Mouse (Mus musculus) C2C12 (cell line): ENCODE results near the gene Tmem121b. TPM values are rescaled to one million over a fixed set of nuclear protein-coding genes. Genes with fewer than 3 reads are reported as not detected.

ENCODE experiments used
- H3K27me3 ChIP-seq: one replicate; pipeline ENCODE4 v1.6.1; 2011; ENCODE audit not compliant: control insufficient read depth, insufficient read depth, insufficient read length
- H3K36me3 ChIP-seq: one replicate; pipeline ENCODE4 v1.6.1; 2011; ENCODE audit not compliant: control insufficient read depth, insufficient read depth
- H3K4me3 ChIP-seq: one replicate; pipeline ENCODE4 v1.5.1; 2011; ENCODE audit warnings: mild to moderate bottlenecking, control low read depth; ENCODE audit not compliant: poor library complexity, insufficient read depth, severe bottlenecking
- H3K79me2 ChIP-seq: one replicate; pipeline ENCODE4 v1.6.1; 2011; ENCODE audit not compliant: control insufficient read depth, insufficient read depth
- H3K79me3 ChIP-seq: one replicate; pipeline ENCODE4 v1.6.1; 2011; ENCODE audit warnings: low read depth, control low read depth
- H3ac ChIP-seq: one replicate; pipeline ENCODE3; 2011; ENCODE audit warnings: low read depth; ENCODE audit not compliant: control insufficient read depth, insufficient read length
- CEBPB ChIP-seq: IDR thresholded peaks from one replicate; pipeline ENCODE4 v1.6.1; 2011; ENCODE audit warnings: low read depth, mild to moderate bottlenecking, control low read depth, moderate library complexity
- CTCF ChIP-seq: IDR thresholded peaks from one replicate; pipeline ENCODE4 v1.5.1; 2011; ENCODE audit not compliant: control insufficient read depth, insufficient read depth, insufficient read length
- FOSL1 ChIP-seq: IDR thresholded peaks from one replicate; pipeline ENCODE4 v1.8.0; 2011; ENCODE audit warnings: mild to moderate bottlenecking, low read length; ENCODE audit not compliant: poor library complexity, insufficient read depth, severe bottlenecking
- MAX ChIP-seq: IDR thresholded peaks from one replicate; pipeline ENCODE4 v1.6.1; 2011; ENCODE audit warnings: mild to moderate bottlenecking, control low read depth
- MYOD1 ChIP-seq: IDR thresholded peaks from one replicate; pipeline ENCODE4 v1.6.1; 2011; ENCODE audit warnings: low read depth; ENCODE audit not compliant: control insufficient read depth, insufficient read length
- MYOG ChIP-seq: IDR thresholded peaks from one replicate; pipeline ENCODE4 v1.6.1; 2011; ENCODE audit not compliant: control insufficient read depth, insufficient read length; ENCODE audit errors: extremely low read depth
- USF1 ChIP-seq: IDR thresholded peaks from one replicate; pipeline ENCODE4 v1.6.1; 2011; ENCODE audit warnings: low read depth, mild to moderate bottlenecking, control low read depth, moderate library complexity
- polyA plus RNA-seq: library from polyadenylated mRNA; unstranded; fragments of >200 nt; fragmentation: generic; extraction: Trizol; gene quantifications from one replicate; pipeline ENCODE4 v1.2.1, GENCODE M21; 2012; ENCODE audit warnings: missing spikeins

The Tmem121b gene
- polyA plus RNA-seq, 1 experiment: 0.02 TPM

- TF ChIP-seq FOSL1: no peak
- peaks cover 72% of the 10 kb centered on the region for H3K79me2 ChIP-seq
- H3ac ChIP-seq: no peak overlapping the region
- H3K4me3 ChIP-seq: no peak overlapping the region
- peaks cover 31% of the 10 kb centered on the region for H3K36me3 ChIP-seq
- peaks cover 49% of the 10 kb centered on the region for H3K79me3 ChIP-seq
- H3K27me3 ChIP-seq: no peaks in the 10 kb centered on the region
These were observed 21.0 kb downstream of the Tmem121b start for GRCm38 (mm10) chr6:120472455-120473140.

GRCm38 (mm10) chr6:120471991-120472441 lies 21.6 kb downstream of the Tmem121b start:
- Histone ChIP-seq H3K36me3 (peaks cover 25% of the 10 kb centered on the region), H3K4me3 (no peak overlapping the region)
- TF ChIP-seq MAX (no peak), CTCF (no peak), MYOD1 (no peak), MYOG (no peak)

GRCm38 (mm10) chr6:120470666-120471065 lies 22.9 kb downstream of the Tmem121b start:
- H3ac ChIP-seq: peak overlapping the region; percentile 48
- peaks cover 91% of the 10 kb centered on the region for H3K79me2 ChIP-seq
- no peaks in the 10 kb centered on the region for H3K27me3 ChIP-seq
- H3K4me3 ChIP-seq: no peak overlapping the region
- peaks cover 66% of the 10 kb centered on the region for H3K79me3 ChIP-seq
- TF ChIP-seq CTCF (no peak), MAX (no peak), USF1 (no peak), FOSL1 (peak; percentile 87), MYOD1 (peak; percentile 3), CEBPB (peak; percentile 72), MYOG (no peak)
- peaks cover 22% of the 10 kb centered on the region for H3K36me3 ChIP-seq

More at GRCm38 (mm10) chr6:120471991-120472441, 21.6 kb downstream of the Tmem121b start:
- H3ac ChIP-seq: no peak overlapping the region
- no peaks in the 10 kb centered on the region for H3K27me3 ChIP-seq
- peaks cover 54% of the 10 kb centered on the region for H3K79me3 ChIP-seq
- H3K79me2 ChIP-seq: peaks cover 78% of the 10 kb centered on the region

- Histone ChIP-seq H3ac (no peak overlapping the region), H3K79me2 (peaks cover 100% of the 10 kb centered on the region), H3K4me3 (no peak overlapping the region), H3K79me3 (peaks cover 75% of the 10 kb centered on the region), H3K36me3 (peaks cover 13% of the 10 kb centered on the region), H3K27me3 (no peaks in the 10 kb centered on the region)
- TF ChIP-seq CEBPB (no peak), USF1 (no peak), MYOD1 (no peak), MAX (no peak), MYOG (no peak), CTCF (no peak), FOSL1 (no peak)
These were observed 23.8 kb downstream of the Tmem121b start for GRCm38 (mm10) chr6:120469770-120470169.

GRCm38 (mm10) chr6:120469268-120469667 lies 24.3 kb downstream of the Tmem121b start:
- no peak overlapping the region for H3K4me3 ChIP-seq
- no peaks in the 10 kb centered on the region for H3K27me3 ChIP-seq
- H3K36me3 ChIP-seq: peaks cover 8% of the 10 kb centered on the region
- peaks cover 80% of the 10 kb centered on the region for H3K79me3 ChIP-seq
- no peak overlapping the region for H3ac ChIP-seq
- TF ChIP-seq MAX: no peak
- TF ChIP-seq USF1: no peak
- TF ChIP-seq CEBPB: no peak
- no peak for TF ChIP-seq FOSL1
- TF ChIP-seq MYOD1: no peak
- TF ChIP-seq CTCF: no peak
- no peak for TF ChIP-seq MYOG
- peaks cover 100% of the 10 kb centered on the region for H3K79me2 ChIP-seq

GRCm38 (mm10) chr6:120468259-120468658 lies 25.3 kb downstream of the Tmem121b start:
- no peak for TF ChIP-seq FOSL1
- no peak for TF ChIP-seq MYOD1
- no peak for TF ChIP-seq MAX
- no peak overlapping the region for H3ac ChIP-seq
- H3K36me3 ChIP-seq: no peaks in the 10 kb centered on the region
- H3K27me3 ChIP-seq: no peaks in the 10 kb centered on the region
- peaks cover 100% of the 10 kb centered on the region for H3K79me2 ChIP-seq
- no peak overlapping the region for H3K4me3 ChIP-seq
- peaks cover 80% of the 10 kb centered on the region for H3K79me3 ChIP-seq
